Mouse (Mus musculus) layer of hippocampus, adult 11-12 months (tissue): ENCODE data around the gene Sh3kbp1.

Experiments
- DNase-seq: peaks from one replicate; pipeline ENCODE4 v3.0.0; 2022; ENCODE audit warnings: low spot score

Gene Sh3kbp1

GRCm38 (mm10) chrX:159678320-159678835 is 51.3 kb downstream of the Sh3kbp1 start:
- DNase-seq: no peak

GRCm38 (mm10) chrX:159685521-159685920 is 58.4 kb downstream of the Sh3kbp1 start:
- DNase-seq: no peak

- no peak for DNase-seq
These were observed 59.8 kb downstream of the Sh3kbp1 start for GRCm38 (mm10) chrX:159686850-159687249.

DNA sequence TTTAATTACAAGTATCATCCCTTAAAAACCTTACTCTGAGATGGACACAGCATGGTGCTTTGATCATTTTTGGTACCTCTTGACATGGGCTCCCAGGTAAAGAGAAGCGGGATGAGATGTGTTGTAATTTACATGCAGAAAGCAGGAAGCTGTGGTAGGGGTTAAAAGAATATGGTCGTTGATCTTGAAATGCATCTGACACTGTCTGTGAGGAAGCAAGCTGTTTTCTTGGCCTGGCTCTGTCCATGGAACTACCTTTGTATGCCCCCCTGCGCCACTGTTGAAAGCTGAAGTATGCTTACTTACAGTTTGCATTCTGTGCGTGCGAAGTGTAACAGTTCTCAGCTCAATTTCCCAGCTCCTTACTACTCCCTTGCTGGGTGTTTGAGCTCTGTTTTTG is 61.6 kb downstream of the Sh3kbp1 start:
- DNase-seq: no peak

GRCm38 (mm10) chrX:159689785-159690416 is 62.8 kb downstream of the Sh3kbp1 start:
- DNase-seq: peak; percentile 23

DNA sequence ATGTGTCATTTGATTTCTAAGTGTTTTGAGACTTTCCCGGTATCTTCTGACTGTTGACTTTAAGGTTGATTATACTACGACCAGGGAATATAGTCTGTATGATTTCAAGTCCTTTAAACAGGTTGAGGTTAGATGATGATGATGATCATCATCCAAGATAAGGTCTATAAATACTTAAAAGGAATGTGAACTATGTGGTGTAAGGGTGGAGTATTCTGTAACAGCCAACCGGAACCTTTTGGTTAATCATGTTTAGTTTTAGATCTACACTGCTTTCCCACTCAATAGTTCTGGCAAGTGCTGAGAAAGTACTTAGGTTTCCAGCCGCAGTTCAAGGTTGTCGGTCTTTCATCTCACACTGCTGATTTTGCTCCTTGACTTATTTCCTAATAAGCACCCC is 66.1 kb downstream of the Sh3kbp1 start:
- DNase-seq: no peak

DNA sequence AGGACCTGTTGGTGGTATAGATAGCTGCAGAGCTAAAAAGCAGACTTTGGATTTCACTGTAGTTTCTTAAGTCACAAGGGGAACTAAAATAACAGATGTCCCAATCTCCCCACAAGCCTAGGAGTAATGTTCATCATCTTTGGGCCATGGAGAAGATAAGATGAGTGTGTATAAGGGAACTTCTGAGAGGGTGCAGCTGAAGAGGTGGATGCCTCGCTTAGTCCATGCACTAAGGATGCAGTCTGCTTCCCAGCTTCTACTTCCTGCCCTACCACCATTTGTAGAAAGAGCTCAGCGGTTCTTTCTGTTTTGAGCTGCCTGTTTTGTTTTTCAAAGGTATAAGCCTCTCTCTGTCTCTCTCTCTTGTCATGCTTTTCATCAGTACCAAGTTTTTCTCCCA is 69.5 kb downstream of the Sh3kbp1 start:
- no peak for DNase-seq

DNA sequence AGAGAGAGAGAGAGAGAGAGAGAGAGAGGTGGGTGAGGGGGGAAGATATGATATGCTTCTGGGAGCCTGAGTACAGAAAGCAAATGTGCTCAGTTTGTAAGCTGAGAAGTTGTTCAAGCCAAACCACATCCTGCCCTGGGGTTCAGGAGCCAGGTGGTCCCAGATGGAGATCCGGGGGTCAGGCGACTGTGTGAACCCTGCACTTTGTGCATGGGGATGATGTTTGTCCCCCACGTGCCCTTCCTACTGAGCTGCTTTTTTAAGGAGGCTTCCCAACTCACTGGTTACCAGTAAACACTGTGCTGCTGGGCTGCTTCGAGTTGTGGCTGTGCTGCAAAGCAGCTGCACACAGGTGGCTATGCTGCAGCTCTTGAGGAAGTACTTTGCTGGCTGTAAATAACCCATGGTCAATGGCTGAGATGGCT is 70.0 kb downstream of the Sh3kbp1 start:
- DNase-seq: no peak

DNA sequence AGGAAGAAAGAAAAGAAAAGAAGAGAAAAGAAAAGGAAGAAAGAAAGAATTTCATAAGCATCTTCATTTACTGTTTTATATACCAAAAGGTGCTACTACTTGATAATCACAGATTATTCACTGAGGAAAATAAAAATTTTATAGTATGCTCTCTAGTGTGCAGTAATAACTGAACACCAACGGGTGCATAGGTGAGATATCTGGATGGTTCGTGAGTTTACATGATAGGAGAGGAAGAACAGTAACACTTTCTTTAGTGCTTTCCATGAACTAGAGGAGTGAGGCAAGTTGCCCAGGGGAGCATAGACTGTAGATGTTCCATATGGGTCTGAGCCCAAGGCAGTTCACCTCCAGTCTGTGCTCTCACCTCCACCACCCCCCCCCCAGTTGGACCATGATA is 75.8 kb downstream of the Sh3kbp1 start:
- no peak for DNase-seq

DNA sequence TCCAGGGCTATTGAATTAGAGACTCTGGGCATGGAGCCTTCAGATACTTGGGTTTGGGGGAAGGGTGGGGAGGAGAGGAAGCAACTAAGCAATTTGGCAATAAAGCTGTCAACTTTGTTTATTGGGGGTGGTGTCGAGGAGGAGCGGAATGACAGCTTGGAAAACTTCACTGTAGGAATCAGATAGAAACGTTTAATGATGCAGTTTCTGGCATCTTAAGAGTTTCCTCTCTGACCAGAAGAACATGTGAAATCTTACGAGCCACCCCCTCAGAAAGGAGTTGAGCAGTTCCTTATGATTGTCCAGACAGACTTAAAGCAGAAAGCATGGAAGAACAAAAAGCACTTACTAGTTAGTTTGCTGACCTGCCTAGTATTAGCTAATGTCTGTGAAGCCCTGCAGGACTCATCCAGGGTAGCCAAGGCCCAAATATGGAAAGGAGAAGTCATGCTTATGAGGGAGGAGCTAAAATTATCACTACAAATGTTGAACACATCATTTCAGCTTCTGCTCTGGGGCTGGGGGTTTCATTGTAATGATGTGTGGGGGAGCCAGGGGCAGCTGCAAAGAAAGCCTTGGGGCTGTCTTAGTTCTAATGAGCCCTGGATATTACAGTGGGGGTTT is 77.4 kb downstream of the Sh3kbp1 start:
- no peak for DNase-seq

GRCm38 (mm10) chrX:159705412-159705811 is 78.3 kb downstream of the Sh3kbp1 start:
- DNase-seq: no peak

GRCm38 (mm10) chrX:159708076-159708830 is 81.2 kb downstream of the Sh3kbp1 start:
- DNase-seq: no peak

DNA sequence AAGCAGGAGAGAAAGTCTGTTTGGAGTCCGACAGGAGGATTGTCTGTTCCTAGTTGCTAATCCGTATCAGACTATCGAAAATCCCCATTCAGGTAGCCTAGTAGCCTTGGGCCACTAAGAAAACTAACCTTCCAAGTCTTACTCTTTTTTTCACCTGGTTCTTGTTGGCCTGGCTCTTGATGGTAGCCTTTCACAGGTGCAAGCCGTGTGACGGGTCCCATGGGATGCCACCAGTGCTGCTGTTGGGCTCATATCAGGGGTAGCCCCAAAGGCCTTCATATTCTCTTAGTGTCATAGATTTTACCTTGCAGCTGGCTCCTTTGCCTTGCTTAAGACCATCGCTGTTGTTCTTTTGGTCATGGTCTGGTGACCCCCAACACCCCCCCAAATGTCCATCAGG is 82.2 kb downstream of the Sh3kbp1 start:
- DNase-seq: no peak

DNA sequence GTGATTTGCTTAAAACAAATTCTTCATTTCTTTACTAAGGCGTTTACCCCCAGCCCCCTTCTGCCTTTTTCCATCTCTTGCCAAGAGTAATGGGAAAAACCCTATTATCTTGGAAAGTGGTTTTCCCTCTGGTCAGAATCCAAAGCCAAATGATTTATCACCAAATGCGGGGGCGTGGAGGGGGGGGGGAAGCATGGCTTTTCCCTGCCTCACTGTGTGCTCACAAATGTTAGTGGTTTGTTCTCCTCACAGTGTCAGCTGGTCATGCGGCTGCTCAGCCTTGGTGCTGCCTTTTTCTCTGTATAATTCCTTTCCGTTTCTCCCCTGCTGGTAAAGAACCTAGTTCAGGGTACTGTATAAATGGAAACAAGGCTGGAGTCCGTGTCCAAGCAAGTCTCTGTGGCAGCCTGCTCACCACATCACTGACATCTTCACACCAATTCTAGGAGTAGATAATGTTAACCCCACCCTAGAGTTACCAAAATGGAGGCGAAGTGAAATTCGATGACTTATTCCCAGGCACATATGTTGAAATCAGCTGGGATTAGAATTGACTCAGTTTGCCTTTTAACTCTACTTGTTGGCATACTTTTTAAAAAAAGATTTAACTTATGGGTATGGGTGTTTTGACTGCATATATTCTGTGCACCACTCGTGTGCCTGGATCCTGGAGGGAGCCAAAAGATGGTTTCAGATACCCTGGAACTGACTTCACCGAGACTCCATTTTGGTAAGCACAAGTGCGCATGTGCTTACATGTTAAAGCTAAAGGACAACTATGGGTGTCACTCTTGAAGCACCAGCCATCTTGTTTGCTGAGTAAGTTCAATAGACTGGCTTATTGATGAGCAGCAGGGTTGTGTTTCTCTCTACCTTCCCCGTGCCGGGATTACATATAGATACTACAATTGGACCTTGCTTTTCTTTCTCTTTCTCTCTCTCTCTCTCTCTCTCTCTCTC is 84.3 kb downstream of the Sh3kbp1 start:
- DNase-seq: no peak

GRCm38 (mm10) chrX:159713191-159713590 is 86.1 kb downstream of the Sh3kbp1 start:
- DNase-seq: no peak

- no peak for DNase-seq
These were observed 94.3 kb downstream of the Sh3kbp1 start for GRCm38 (mm10) chrX:159721390-159721789.

DNA sequence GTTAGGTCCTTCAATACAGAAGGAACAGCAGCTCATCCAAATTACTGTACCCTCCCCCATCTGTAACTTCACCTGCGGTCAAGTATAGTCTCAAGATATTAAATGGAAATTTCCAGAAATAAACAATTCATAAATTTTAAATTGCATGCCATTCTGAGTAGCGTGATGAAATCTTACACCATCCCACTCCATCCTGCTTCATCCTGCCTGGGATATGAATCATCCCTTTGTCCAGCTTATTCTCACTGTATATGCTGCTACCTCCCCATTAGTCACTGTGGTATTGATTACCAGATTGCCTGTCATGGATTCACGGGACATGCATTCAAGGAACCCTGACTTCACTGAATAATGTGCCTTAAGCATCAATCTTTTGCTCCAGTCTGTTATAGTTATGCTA is 104.3 kb downstream of the Sh3kbp1 start:
- DNase-seq: no peak

GRCm38 (mm10) chrX:159732845-159733244 is 105.8 kb downstream of the Sh3kbp1 start:
- DNase-seq: no peak

DNA sequence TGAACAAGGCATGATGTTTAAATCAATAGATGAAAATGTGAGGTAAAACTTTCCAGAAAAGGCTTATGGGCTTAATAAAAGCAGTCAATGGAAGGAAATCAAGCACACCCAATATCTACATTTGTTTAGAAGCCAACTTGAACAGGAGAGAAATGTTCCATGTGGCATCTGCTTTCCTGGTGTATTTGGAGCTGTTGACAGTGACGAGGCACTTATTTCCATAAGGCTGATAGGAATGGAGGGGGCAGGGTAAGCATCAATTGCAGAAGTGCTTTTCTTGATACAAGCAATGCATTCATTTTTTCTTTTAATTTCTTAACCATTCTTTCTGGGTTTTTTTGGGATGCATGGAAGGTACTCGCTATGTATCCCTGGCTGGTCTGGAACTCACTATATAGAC is 106.9 kb downstream of the Sh3kbp1 start:
- DNase-seq: no peak

GRCm38 (mm10) chrX:159735513-159736099 is 108.5 kb downstream of the Sh3kbp1 start:
- peak; percentile 9 for DNase-seq

DNA sequence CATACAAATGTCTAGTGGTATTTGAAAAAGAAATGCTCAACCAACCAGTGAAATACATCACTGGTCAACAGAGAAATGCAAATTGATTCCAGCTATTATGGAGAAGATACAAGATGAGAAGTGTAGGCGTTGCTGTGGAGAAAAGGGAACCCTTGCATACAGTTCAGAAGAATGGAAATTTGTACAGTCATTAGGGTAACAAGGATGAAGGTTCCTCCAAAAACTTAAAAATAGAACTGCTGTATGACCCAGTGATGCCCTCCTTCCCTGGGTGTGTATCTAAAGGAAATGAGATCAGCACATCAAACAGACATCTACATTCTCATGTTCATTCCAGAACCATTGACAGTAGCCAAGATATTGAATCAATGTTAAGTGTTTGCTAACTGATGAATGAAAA is 110.3 kb downstream of the Sh3kbp1 start:
- DNase-seq: no peak

GRCm38 (mm10) chrX:159744035-159744434 is 117.0 kb downstream of the Sh3kbp1 start:
- no peak for DNase-seq
